Mouse (Mus musculus) testis, adult 2 months (tissue): ENCODE results near the gene Dnah1.

ENCODE experiments used
- CTCF ChIP-seq: fragments of 200-500 bp; IDR thresholded peaks from 2 replicates; pipeline ENCODE4 v1.5.1; 2012; ENCODE audit warnings: low read depth, mild to moderate bottlenecking, inconsistent platforms, low read length, moderate library complexity; ENCODE audit not compliant: control insufficient read depth, insufficient read depth, insufficient replicate concordance
- POLR2A ChIP-seq: fragments of 200-500 bp; IDR thresholded peaks from 2 replicates; pipeline ENCODE4 v1.6.1; 2012; ENCODE audit warnings: low read depth, mild to moderate bottlenecking, inconsistent platforms, low read length, moderate library complexity; ENCODE audit not compliant: control insufficient read depth

- no peak for TF ChIP-seq CTCF
- TF ChIP-seq POLR2A: no peak
Observed at GRCm38 (mm10) chr14:31321181-31321580, 2.5 kb downstream of the Dnah1 start.
